Mouse (Mus musculus) midbrain, embryonic 14.5 days (tissue): Measurements from ENCODE around the gene Apc2. TPM values are rescaled to one million over a fixed set of nuclear protein-coding genes. Genes with fewer than 3 reads are reported as not detected.

Source experiments
- ATAC-seq: fragments of 200-750 bp; cut with Nextera tagmentation; 2 replicates; pipeline ENCODE4 v1.8.0; 2017; ENCODE audit warnings: moderate number of reproducible peaks, moderate library complexity; ENCODE audit not compliant: low FRiP score, low TSS enrichment
- DNase-seq: peaks from one replicate; pipeline ENCODE4 v3.0.0-alpha.2; 2015
- H3K27ac ChIP-seq: fragments of 300-500 bp; sonication (generic); replicated peaks from 2 replicates; pipeline ENCODE4 v1.5.1; 2014; ENCODE audit warnings: mild to moderate bottlenecking, low read depth, low read length, moderate library complexity
- H3K27me3 ChIP-seq: fragments of 300-500 bp; sonication (generic); 2 replicates; pipeline ENCODE4 v1.6.1; 2014; ENCODE audit warnings: low read length, control low read depth, mixed read lengths; ENCODE audit not compliant: control insufficient read depth, insufficient read depth
- H3K36me3 ChIP-seq: fragments of 300-500 bp; sonication (generic); 2 replicates; pipeline ENCODE4 v1.6.1; 2014; ENCODE audit warnings: low read length, control low read depth; ENCODE audit not compliant: control insufficient read depth, insufficient read depth
- H3K4me1 ChIP-seq: fragments of 300-500 bp; sonication (generic); 2 replicates; pipeline ENCODE4 v1.6.1; 2014; ENCODE audit warnings: mild to moderate bottlenecking, antibody characterized with exemption, low read length, control low read depth; ENCODE audit not compliant: control insufficient read depth, insufficient read depth
- H3K4me2 ChIP-seq: fragments of 300-500 bp; sonication (generic); 2 replicates; pipeline ENCODE4 v1.6.1; 2014; ENCODE audit warnings: mild to moderate bottlenecking, low read length, moderate library complexity
- H3K4me3 ChIP-seq: fragments of 300-500 bp; sonication (generic); replicated peaks from 2 replicates; pipeline ENCODE4 v1.5.1; 2014; ENCODE audit warnings: low read depth, low read length
- H3K9ac ChIP-seq: fragments of 300-500 bp; sonication (generic); replicated peaks from 2 replicates; pipeline ENCODE4 v1.6.1; 2014; ENCODE audit warnings: mild to moderate bottlenecking, low read length, moderate library complexity
- H3K9me3 ChIP-seq: fragments of 300-500 bp; sonication (generic); 2 replicates; pipeline ENCODE4 v1.6.1; 2016; ENCODE audit warnings: low read length, control low read depth, mixed read lengths; ENCODE audit not compliant: control insufficient read depth
- WGBS: fragments of 180-500 bp; shearing (Covaris S2); extraction: QIAGEN DNeasy Blood & Tissue Kit; methylation state at CpG from one replicate; pipeline ENCODE4 v1.1.7; 2014; 5-methylcytosine and 5-hydroxymethylcytosine counted together
- polyA plus RNA-seq: library from polyadenylated mRNA; unstranded; fragments of >200 nt; fragmentation: Nextera tagmentation; extraction: Ambion mirVana; gene quantifications from 2 replicates; pipeline ENCODE4 v1.2.1, GENCODE M21; 2014

Gene Apc2
- polyA plus RNA-seq, 1 experiment from 2014 or later: 259 TPM

- Histone ChIP-seq H3K27ac (peak overlapping the region; percentile 99; the same call in 1 of the 2 replicates), H3K4me2 (peak overlapping the region; percentile 96), H3K4me1 (peaks cover 43% of the 10 kb centered on the region), H3K36me3 (peaks cover 21% of the 10 kb centered on the region), H3K9ac (peak overlapping the region; percentile 60), H3K27me3 (no peaks in the 10 kb centered on the region), H3K4me3 (no peak overlapping the region), H3K9me3 (no peaks in the 10 kb centered on the region)
- ATAC-seq: no peak
- 44% methylated on average over 7 of the region's 7 CpGs for WGBS
- DNase-seq: no peak
Measured at GRCm38 (mm10) chr10:80294788-80295303, 931 bp upstream of the Apc2 start.

- Histone ChIP-seq H3K27me3 (no peaks in the 10 kb centered on the region), H3K4me1 (peaks cover 53% of the 10 kb centered on the region), H3K4me2 (peak overlapping the region; percentile 96), H3K9me3 (no peaks in the 10 kb centered on the region), H3K4me3 (peak overlapping the region; percentile 42), H3K9ac (peak overlapping the region; percentile 60), H3K27ac (peak overlapping the region; percentile 99), H3K36me3 (peaks cover 21% of the 10 kb centered on the region)
- DNase-seq (no peak), ATAC-seq (no peak)
- WGBS: 91% methylated on average over 5 of the region's 5 CpGs
Measured at GRCm38 (mm10) chr10:80296824-80297223, 1.0 kb downstream of the Apc2 start.

GRCm38 (mm10) chr10:80297526-80298133 is 1.9 kb downstream of the Apc2 start:
- H3K36me3 ChIP-seq: peaks cover 29% of the 10 kb centered on the region
- DNase-seq: no peak
- peaks cover 59% of the 10 kb centered on the region for H3K4me1 ChIP-seq
- H3K27ac ChIP-seq: peak overlapping the region; percentile 99
- WGBS: 66% methylated on average over 8 of the region's 8 CpGs
- no peak for ATAC-seq
- peak overlapping the region; percentile 96 for H3K4me2 ChIP-seq
- H3K27me3 ChIP-seq: no peaks in the 10 kb centered on the region
- H3K9ac ChIP-seq: peak overlapping the region; percentile 60; the same call in 1 of the 2 replicates
- peak overlapping the region; percentile 10; the same call in 1 of the 2 replicates for H3K4me3 ChIP-seq
- no peaks in the 10 kb centered on the region for H3K9me3 ChIP-seq

- WGBS: 2% methylated on average over 26 of the region's 26 CpGs
- peak; percentile 86 for ATAC-seq
- Histone ChIP-seq H3K27ac (peak overlapping the region; percentile 99), H3K4me3 (peak overlapping the region; percentile 89), H3K27me3 (no peaks in the 10 kb centered on the region), H3K9me3 (no peaks in the 10 kb centered on the region), H3K36me3 (peaks cover 32% of the 10 kb centered on the region), H3K9ac (peak overlapping the region; percentile 99), H3K4me1 (peaks cover 58% of the 10 kb centered on the region), H3K4me2 (peak overlapping the region; percentile 96)
- peak; percentile 96 for DNase-seq
Measured at GRCm38 (mm10) chr10:80298571-80299281, 2.9 kb downstream of the Apc2 start.

- Histone ChIP-seq H3K9ac (peak overlapping the region; percentile 99), H3K27ac (peak overlapping the region; percentile 99), H3K4me1 (peaks cover 60% of the 10 kb centered on the region), H3K36me3 (peaks cover 32% of the 10 kb centered on the region), H3K4me3 (peak overlapping the region; percentile 89), H3K4me2 (peak overlapping the region; percentile 96), H3K9me3 (no peaks in the 10 kb centered on the region), H3K27me3 (no peaks in the 10 kb centered on the region)
- no peak for ATAC-seq
- 4% methylated on average over 15 of the region's 15 CpGs for WGBS
- DNase-seq: peak; percentile 80
Measured at GRCm38 (mm10) chr10:80299301-80299700, 3.5 kb downstream of the Apc2 start.

GRCm38 (mm10) chr10:80299824-80300223 is 4.0 kb downstream of the Apc2 start:
- H3K4me2 ChIP-seq: peak overlapping the region; percentile 96
- H3K27ac ChIP-seq: peak overlapping the region; percentile 99
- H3K27me3 ChIP-seq: no peaks in the 10 kb centered on the region
- WGBS: 31% methylated on average over 10 of the region's 10 CpGs
- no peak for DNase-seq
- no peaks in the 10 kb centered on the region for H3K9me3 ChIP-seq
- peak overlapping the region; percentile 99 for H3K9ac ChIP-seq
- H3K4me1 ChIP-seq: peaks cover 65% of the 10 kb centered on the region
- no peak for ATAC-seq
- H3K4me3 ChIP-seq: peak overlapping the region; percentile 89
- peaks cover 32% of the 10 kb centered on the region for H3K36me3 ChIP-seq

GRCm38 (mm10) chr10:80300672-80301181 is 5.0 kb downstream of the Apc2 start:
- 6% methylated on average over 11 of the region's 11 CpGs for WGBS
- Histone ChIP-seq H3K27me3 (no peaks in the 10 kb centered on the region), H3K9ac (peak overlapping the region; percentile 99), H3K36me3 (peaks cover 38% of the 10 kb centered on the region), H3K4me1 (peaks cover 60% of the 10 kb centered on the region), H3K9me3 (no peaks in the 10 kb centered on the region), H3K4me3 (peak overlapping the region; percentile 89), H3K4me2 (peak overlapping the region; percentile 96), H3K27ac (peak overlapping the region; percentile 99)
- DNase-seq (peak; percentile 93), ATAC-seq (peak; percentile 80)

GRCm38 (mm10) chr10:80301256-80302081 is 5.7 kb downstream of the Apc2 start:
- H3K36me3 ChIP-seq: peaks cover 45% of the 10 kb centered on the region
- H3K4me1 ChIP-seq: peaks cover 57% of the 10 kb centered on the region
- H3K4me2 ChIP-seq: peak overlapping the region; percentile 96
- no peaks in the 10 kb centered on the region for H3K27me3 ChIP-seq
- H3K4me3 ChIP-seq: peak overlapping the region; percentile 89
- 63% methylated on average over 10 of the region's 10 CpGs for WGBS
- no peak for ATAC-seq
- peak overlapping the region; percentile 99 for H3K9ac ChIP-seq
- DNase-seq: no peak
- H3K9me3 ChIP-seq: no peaks in the 10 kb centered on the region
- H3K27ac ChIP-seq: peak overlapping the region; percentile 99
